Mouse (Mus musculus) MEL (cell line): ENCODE data around the gene Nfx1.

Source experiments
- CTCF ChIP-seq, 3 experiments: IDR thresholded peaks in 2 of 3; conservative IDR thresholded peaks in 1 of 3; 2 replicates each; pipeline ENCODE4 v1.5.1; 2011 to 2012; ENCODE audit warnings: low read length in 3 of 3, low read depth in 2 of 3, mild to moderate bottlenecking in 2 of 3, improper control_type of control experiment in 1 of 3, inconsistent platforms in 1 of 3, mixed read lengths in 1 of 3, moderate library complexity in 1 of 3; ENCODE audit not compliant: control insufficient read depth in 1 of 3, insufficient read depth in 1 of 3, poor library complexity in 1 of 3, severe bottlenecking in 1 of 3
- EP300 ChIP-seq, 2 experiments: IDR thresholded peaks; 2 replicates each; pipeline ENCODE4 v1.6.1; 2011; ENCODE audit warnings: improper control_type of control experiment in 2 of 2, low read length in 2 of 2, low read depth in 1 of 2, mild to moderate bottlenecking in 1 of 2
- GATA1 ChIP-seq: IDR thresholded peaks from 2 replicates; pipeline ENCODE4 v1.6.1; 2011; ENCODE audit warnings: low read depth, low read length, improper control_type of control experiment
- NELFE ChIP-seq: IDR thresholded peaks from 2 replicates; pipeline ENCODE4 v1.6.1; 2011; ENCODE audit warnings: low read depth, low read length, improper control_type of control experiment
- POLR2A ChIP-seq, 2 experiments: IDR thresholded peaks; 2 replicates each; pipeline ENCODE4 v1.6.1; 2011 to 2012; ENCODE audit warnings: low read length in 2 of 2, mild to moderate bottlenecking in 2 of 2, control low read depth in 1 of 2, improper control_type of control experiment in 1 of 2, low read depth in 1 of 2, moderate library complexity in 1 of 2; ENCODE audit not compliant: control insufficient read depth in 1 of 2, insufficient read depth in 1 of 2, poor library complexity in 1 of 2

DNA sequence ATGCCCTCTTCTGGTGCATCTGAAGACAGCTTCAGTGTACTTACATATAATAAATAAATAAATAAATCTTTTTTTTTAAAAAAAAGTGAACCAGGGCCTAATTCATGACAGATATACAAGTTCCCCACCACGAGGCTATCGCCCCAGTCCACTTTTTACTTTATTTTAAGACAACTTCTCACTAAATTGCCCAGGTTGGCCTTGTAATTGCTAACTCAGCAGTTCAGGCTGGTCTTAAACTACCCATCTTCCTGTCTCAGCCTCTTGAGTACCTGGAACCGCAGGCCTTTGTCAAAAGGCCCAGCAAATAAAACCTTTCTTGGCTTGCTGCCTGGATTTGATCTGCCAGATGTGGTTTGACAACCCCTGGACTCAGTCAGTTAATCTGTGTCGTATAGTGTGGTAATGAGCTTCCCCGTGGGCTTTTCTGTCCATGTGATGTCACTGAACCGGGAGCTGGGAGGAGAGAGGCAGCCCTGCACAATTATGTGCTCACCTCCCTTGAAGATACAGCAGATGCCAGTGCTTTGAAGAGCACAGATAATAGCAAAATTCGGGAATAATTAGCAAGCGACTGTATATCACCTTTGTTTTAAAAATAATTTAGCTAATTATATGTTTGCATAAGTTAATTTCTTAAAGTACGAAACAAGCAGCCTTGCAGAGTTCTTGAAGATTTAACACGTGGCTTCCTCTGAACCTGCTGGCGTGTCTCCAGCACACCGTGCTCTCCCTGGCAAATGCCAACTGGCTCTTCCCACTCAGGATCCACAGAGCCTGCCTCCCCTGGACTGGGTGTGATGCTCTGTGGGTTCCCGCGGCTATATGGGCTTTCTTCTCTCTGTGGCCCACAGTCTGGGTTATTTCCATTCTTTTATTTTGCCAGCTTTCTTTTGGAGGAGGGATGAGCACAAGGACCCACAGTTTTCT is 101.1 kb downstream of the Nfx1 start:
- TF ChIP-seq NELFE = no peak
- no peak for TF ChIP-seq CTCF (IDR thresholded peaks at IDR 0.05 in 2 of 3, conservative IDR thresholded peaks at IDR 0.05 in 1 of 3; ENCODE audit: control insufficient read depth in 1 of 3, insufficient read depth in 1 of 3, low read depth in 2 of 3, low read length in 3 of 3, poor library complexity in 1 of 3, severe bottlenecking in 1 of 3)
- TF ChIP-seq POLR2A (IDR thresholded peaks at IDR 0.05; ENCODE audit: control insufficient read depth in 1 of 2, insufficient read depth in 1 of 2, low read depth in 1 of 2, low read length in 2 of 2, poor library complexity in 1 of 2) = no peak
- no peak for TF ChIP-seq GATA1
- no peak for TF ChIP-seq EP300 (IDR thresholded peaks at IDR 0.05; ENCODE audit: low read depth in 1 of 2, low read length in 2 of 2)
